Mouse (Mus musculus): ENCODE data around the gene Notch2. TPM values are rescaled to one million over a fixed set of nuclear protein-coding genes. Genes with fewer than 3 reads are reported as not detected.

The Notch2 gene
- polyA plus RNA-seq, 1 experiment = 6.2 TPM

- no peak for TF ChIP-seq CTCF (IDR thresholded peaks at IDR 0.05; ENCODE audit: extremely low read depth, insufficient read depth, low read length)
- TF ChIP-seq POLR2A (IDR thresholded peaks at IDR 0.05; ENCODE audit: extremely low read depth, insufficient read depth, low read length) = no peak
- Histone ChIP-seq H3K4me3 (ENCODE audit: insufficient read depth, low read length) (no peak overlapping the region), H3K4me1 (ENCODE audit: control insufficient read depth, insufficient read depth, low read length) (no peaks in the 10 kb centered on the region), H3K27ac (ENCODE audit: insufficient read depth, low read length) (no peak overlapping the region)
Measured at GRCm38 (mm10) chr3:97992289-97992688, 21.0 kb upstream of the Notch2 start.

- no peak for TF ChIP-seq CTCF (IDR thresholded peaks at IDR 0.05; ENCODE audit: extremely low read depth, insufficient read depth, low read length)
- no peak for TF ChIP-seq POLR2A (IDR thresholded peaks at IDR 0.05; ENCODE audit: extremely low read depth, insufficient read depth, low read length)
- no peak overlapping the region for H3K4me3 ChIP-seq (ENCODE audit: insufficient read depth, low read length)
- H3K27ac ChIP-seq (ENCODE audit: insufficient read depth, low read length) = no peak overlapping the region
- no peaks in the 10 kb centered on the region for H3K4me1 ChIP-seq (ENCODE audit: control insufficient read depth, insufficient read depth, low read length)
Measured at GRCm38 (mm10) chr3:97993196-97993595, 20.1 kb upstream of the Notch2 start.

- no peak for TF ChIP-seq CTCF (IDR thresholded peaks at IDR 0.05; ENCODE audit: extremely low read depth, insufficient read depth, low read length)
- TF ChIP-seq POLR2A (IDR thresholded peaks at IDR 0.05; ENCODE audit: extremely low read depth, insufficient read depth, low read length) = no peak
- Histone ChIP-seq H3K4me3 (ENCODE audit: insufficient read depth, low read length) (no peak overlapping the region), H3K27ac (ENCODE audit: insufficient read depth, low read length) (no peak overlapping the region), H3K4me1 (ENCODE audit: control insufficient read depth, insufficient read depth, low read length) (no peaks in the 10 kb centered on the region)
Measured at GRCm38 (mm10) chr3:97993920-97994545, 19.3 kb upstream of the Notch2 start.

GRCm38 (mm10) chr3:97994818-97995217 lies 18.5 kb upstream of the Notch2 start:
- TF ChIP-seq CTCF (IDR thresholded peaks at IDR 0.05; ENCODE audit: extremely low read depth, insufficient read depth, low read length) = no peak
- TF ChIP-seq POLR2A (IDR thresholded peaks at IDR 0.05; ENCODE audit: extremely low read depth, insufficient read depth, low read length) = no peak
- Histone ChIP-seq H3K27ac (ENCODE audit: insufficient read depth, low read length) (no peak overlapping the region), H3K4me1 (ENCODE audit: control insufficient read depth, insufficient read depth, low read length) (no peaks in the 10 kb centered on the region), H3K4me3 (ENCODE audit: insufficient read depth, low read length) (no peak overlapping the region)

GRCm38 (mm10) chr3:97998349-97998748 lies 15.0 kb upstream of the Notch2 start:
- H3K27ac ChIP-seq (ENCODE audit: insufficient read depth, low read length) = no peak overlapping the region
- no peak overlapping the region for H3K4me3 ChIP-seq (ENCODE audit: insufficient read depth, low read length)
- no peaks in the 10 kb centered on the region for H3K4me1 ChIP-seq (ENCODE audit: control insufficient read depth, insufficient read depth, low read length)
- TF ChIP-seq CTCF (IDR thresholded peaks at IDR 0.05; ENCODE audit: extremely low read depth, insufficient read depth, low read length) (no peak), POLR2A (IDR thresholded peaks at IDR 0.05; ENCODE audit: extremely low read depth, insufficient read depth, low read length) (no peak)

- Histone ChIP-seq H3K27ac (ENCODE audit: insufficient read depth, low read length) (no peak overlapping the region), H3K4me1 (ENCODE audit: control insufficient read depth, insufficient read depth, low read length) (no peaks in the 10 kb centered on the region), H3K4me3 (ENCODE audit: insufficient read depth, low read length) (no peak overlapping the region)
- no peak for TF ChIP-seq CTCF (IDR thresholded peaks at IDR 0.05; ENCODE audit: extremely low read depth, insufficient read depth, low read length)
- TF ChIP-seq POLR2A (IDR thresholded peaks at IDR 0.05; ENCODE audit: extremely low read depth, insufficient read depth, low read length) = no peak
Measured at GRCm38 (mm10) chr3:98003558-98003957, 9.8 kb upstream of the Notch2 start.

GRCm38 (mm10) chr3:98004231-98004630 lies 9.1 kb upstream of the Notch2 start:
- TF ChIP-seq POLR2A (IDR thresholded peaks at IDR 0.05; ENCODE audit: extremely low read depth, insufficient read depth, low read length) = no peak
- no peak for TF ChIP-seq CTCF (IDR thresholded peaks at IDR 0.05; ENCODE audit: extremely low read depth, insufficient read depth, low read length)
- H3K4me3 ChIP-seq (ENCODE audit: insufficient read depth, low read length) = no peak overlapping the region
- no peak overlapping the region for H3K27ac ChIP-seq (ENCODE audit: insufficient read depth, low read length)
- no peaks in the 10 kb centered on the region for H3K4me1 ChIP-seq (ENCODE audit: control insufficient read depth, insufficient read depth, low read length)

- Histone ChIP-seq H3K4me1 (ENCODE audit: control insufficient read depth, insufficient read depth, low read length) (no peaks in the 10 kb centered on the region), H3K27ac (ENCODE audit: insufficient read depth, low read length) (no peak overlapping the region), H3K4me3 (ENCODE audit: insufficient read depth, low read length) (no peak overlapping the region)
- TF ChIP-seq CTCF (IDR thresholded peaks at IDR 0.05; ENCODE audit: extremely low read depth, insufficient read depth, low read length) (no peak), POLR2A (IDR thresholded peaks at IDR 0.05; ENCODE audit: extremely low read depth, insufficient read depth, low read length) (no peak)
Measured at GRCm38 (mm10) chr3:98005306-98005705, 8.0 kb upstream of the Notch2 start.

GRCm38 (mm10) chr3:98006046-98006691 lies 7.2 kb upstream of the Notch2 start:
- no peak overlapping the region for H3K27ac ChIP-seq (ENCODE audit: insufficient read depth, low read length)
- TF ChIP-seq CTCF (IDR thresholded peaks at IDR 0.05; ENCODE audit: extremely low read depth, insufficient read depth, low read length) (no peak), POLR2A (IDR thresholded peaks at IDR 0.05; ENCODE audit: extremely low read depth, insufficient read depth, low read length) (no peak)
- H3K4me3 ChIP-seq (ENCODE audit: insufficient read depth, low read length) = no peak overlapping the region
- no peaks in the 10 kb centered on the region for H3K4me1 ChIP-seq (ENCODE audit: control insufficient read depth, insufficient read depth, low read length)

GRCm38 (mm10) chr3:98006973-98007372 lies 6.4 kb upstream of the Notch2 start:
- H3K4me1 ChIP-seq (ENCODE audit: control insufficient read depth, insufficient read depth, low read length) = no peaks in the 10 kb centered on the region
- TF ChIP-seq POLR2A (IDR thresholded peaks at IDR 0.05; ENCODE audit: extremely low read depth, insufficient read depth, low read length) (no peak), CTCF (IDR thresholded peaks at IDR 0.05; ENCODE audit: extremely low read depth, insufficient read depth, low read length) (no peak)
- H3K4me3 ChIP-seq (ENCODE audit: insufficient read depth, low read length) = no peak overlapping the region
- H3K27ac ChIP-seq (ENCODE audit: insufficient read depth, low read length) = no peak overlapping the region

Data from cortical plate, adult 2 months (tissue).